Comparison of ENCODE assay signal across 8 mouse cellular contexts in the genomic region with DNA sequence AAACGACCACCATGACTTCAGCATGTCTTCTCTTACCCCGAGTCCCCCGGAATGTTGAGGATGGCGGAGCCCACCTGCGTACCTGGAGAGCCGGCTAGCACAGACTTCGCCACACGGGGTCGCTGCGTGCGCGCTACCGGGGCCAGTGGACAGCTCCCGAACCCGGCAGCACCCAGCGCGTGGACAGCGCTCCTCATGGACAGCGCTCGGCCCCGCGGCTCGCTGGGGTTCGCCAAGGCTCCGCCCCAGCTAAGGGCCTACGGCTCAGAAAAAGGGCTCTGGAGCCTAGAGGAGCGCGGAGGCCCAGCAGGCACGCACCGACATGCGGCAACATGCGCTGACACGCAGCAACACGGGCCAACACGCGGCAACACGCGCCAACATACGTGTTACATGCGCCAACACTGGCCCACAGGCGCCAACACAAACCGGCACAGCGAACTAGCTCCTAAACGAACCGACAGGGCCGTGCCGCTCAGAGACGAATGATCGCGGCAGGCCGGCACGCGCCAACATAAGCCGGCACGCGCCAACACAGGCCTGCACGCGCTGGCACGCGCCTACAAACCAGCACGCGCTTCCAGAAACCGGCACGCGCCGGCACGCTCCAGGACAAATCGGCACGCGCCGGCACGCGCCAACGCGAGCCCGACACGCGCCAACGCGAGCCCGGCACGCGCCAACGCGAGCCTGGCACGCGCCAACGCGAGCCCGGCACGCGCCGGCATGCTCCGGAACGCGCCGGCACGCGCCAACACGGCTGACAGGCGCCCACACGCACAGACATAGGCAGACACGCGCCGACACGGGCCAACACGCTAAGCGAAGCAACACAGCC. TPM values are rescaled to one million over a fixed set of nuclear protein-coding genes. Genes with fewer than 3 reads are reported as not detected.
DNase-seq lines count a peak whose midpoint lies in the region; ATAC-seq and TF ChIP-seq lines count a peak whose summit lies in the region.

No protein-coding gene starts in this region.

- H3K27ac ChIP-seq in intestine, postnatal 0 days (ENCODE audit: low read depth, low read length), result no peak overlapping the region

- intact Hi-C loops in left cerebral cortex, postnatal 14 days (cut with DNase I), result loop anchor here (5.0 kb wide), 2 partner anchors 266 to 516 kb away; no protein-coding TSS in a partner anchor

- H3K4me3 ChIP-seq in intestine, postnatal 0 days (ENCODE audit: low read depth, low read length), result peak overlapping the region; percentile 26
- peak overlapping the region; percentile 89 for H3K4me3 ChIP-seq in megakaryocyte, embryonic 14.5 days (replicated peaks)

- no peak overlapping the region for H3K9ac ChIP-seq in intestine, postnatal 0 days (ENCODE audit: low read depth, low read length)

- TF ChIP-seq CTCF in intestine, postnatal 0 days (IDR thresholded peaks at IDR 0.05; ENCODE audit: low read depth), result peak; percentile 84

- H3K4me2 ChIP-seq in intestine, postnatal 0 days (replicated peaks; ENCODE audit: low read depth), result peak overlapping the region; percentile 56

- WGBS in intestine, postnatal 0 days, result 51% methylated on average over 108 of the region's 108 CpGs

- H3K27me3 ChIP-seq in intestine, postnatal 0 days (replicated peaks; ENCODE audit: control insufficient read depth, insufficient read depth, low read length), result peaks cover 71% of the 10 kb centered on the region
- peaks cover 54% of the 10 kb centered on the region for H3K27me3 ChIP-seq in megakaryocyte, embryonic 14.5 days (replicated peaks)

- peaks cover 7% of the 10 kb centered on the region; the same call in 1 of the 2 replicates for H3K9me3 ChIP-seq in intestine, postnatal 0 days (ENCODE audit: control insufficient read depth)
- peaks cover 20% of the 10 kb centered on the region for H3K9me3 ChIP-seq in megakaryocyte, embryonic 14.5 days

- ATAC-seq in intestine, postnatal 0 days, result peak; percentile 93

- peak; percentile 81 to 85 for DNase-seq in adrenal gland, postnatal 36 days
- DNase-seq in embryo, embryonic 9.5 days (ENCODE audit: extremely low spot score), result peak; percentile 78
- peak; percentile 94 for DNase-seq in heart, adult 11 months
- DNase-seq in left cerebral cortex, postnatal 14 days (ENCODE audit: low spot score in 2 of 2), result peak; percentile 78 to 81
- peak; percentile 81 for DNase-seq in right cerebral cortex, postnatal 25 days
- DNase-seq in natural killer cell, adult 2 months (ENCODE audit: low spot score in 2 of 2), result no peak

- no peaks in the 10 kb centered on the region for H3K4me1 ChIP-seq in intestine, postnatal 0 days (replicated peaks; ENCODE audit: control insufficient read depth, insufficient read depth, low read length)
- peaks cover 11% of the 10 kb centered on the region for H3K4me1 ChIP-seq in megakaryocyte, embryonic 14.5 days

- no peaks in the 10 kb centered on the region; the same call in 1 of the 2 replicates for H3K36me3 ChIP-seq in intestine, postnatal 0 days (ENCODE audit: control insufficient read depth, insufficient read depth)
- H3K36me3 ChIP-seq in megakaryocyte, embryonic 14.5 days (replicated peaks; ENCODE audit: low read length), result peaks cover 17% of the 10 kb centered on the region

RNA-seq across cellular contexts. Expression of a gene that starts 12.5 kb away (rescaled TPM):
- 100 to 1,000 TPM in 1 of 2 experiments, 10 to 100 TPM in 1; 87.0 to 105 TPM for total RNA-seq in adrenal gland, postnatal 36 days (2021)
- 45.9 and 49.8 TPM in 2 replicates for polyA plus RNA-seq in intestine, postnatal 0 days (2015; fragmentation: Nextera tagmentation; extraction: Ambion mirVana)
- 10 to 100 TPM; 43.3 to 45.1 TPM for total RNA-seq in left cerebral cortex, postnatal 14 days (2021)
- polyA plus RNA-seq in megakaryocyte, embryonic 14.5 days (2012; ENCODE audit: insufficient read depth, low replicate concordance), result 7.2 and 27.6 TPM in 2 replicates

Comparison
In these comparisons a context has a peak if more than half of its experiments do, and no peak if none do; other contexts are left out.
1. DNase-seq: peak in adrenal gland, postnatal 36 days (2 of 2), embryo, embryonic 9.5 days (single experiment), heart, adult 11 months (single experiment), left cerebral cortex, postnatal 14 days (2 of 2) and right cerebral cortex, postnatal 25 days (single experiment); none in natural killer cell, adult 2 months (0 of 2).